Mouse (Mus musculus) embryonic fibroblast, embryonic 13.5 days (primary cell): ENCODE measurements around the gene Gm4027.
"Not testable (repeated sequence)": the region's sequence is repeated elsewhere in the genome, so short reads cannot be mapped to it uniquely, and the experiment has no call there.

ENCODE experiments used
- CTCF ChIP-seq: IDR thresholded peaks from 2 replicates; pipeline ENCODE4 v1.5.1; 2011; ENCODE audit warnings: mild to moderate bottlenecking, control low read depth, low read length, moderate library complexity, borderline replicate concordance; ENCODE audit not compliant: insufficient read depth
- POLR2A ChIP-seq: IDR thresholded peaks from 2 replicates; pipeline ENCODE4 v1.6.1; 2011; ENCODE audit warnings: low read depth, mild to moderate bottlenecking, control low read depth, low read length, moderate library complexity

DNA sequence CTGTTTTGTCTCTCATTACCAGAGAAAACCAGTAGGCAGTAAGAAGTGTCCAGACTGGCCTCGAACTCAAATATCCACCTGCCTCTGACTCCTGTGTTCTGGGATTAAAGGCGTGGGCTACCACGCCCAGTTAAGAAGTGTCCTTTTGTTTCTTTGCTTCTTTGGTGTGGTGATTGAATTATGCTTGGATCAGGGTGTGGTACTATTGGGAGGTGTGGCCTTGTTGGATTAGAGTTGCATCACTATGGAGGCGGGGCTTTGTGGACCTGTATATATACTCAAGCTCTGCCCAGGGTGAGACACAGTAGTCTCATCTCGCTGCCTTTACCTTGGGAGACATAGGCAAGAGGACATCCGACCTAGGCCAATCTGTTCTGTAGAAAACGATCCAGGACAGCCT is at the start of gene Gm4027:
- not testable (repeated sequence) for TF ChIP-seq CTCF, POLR2A
